Mouse (Mus musculus) c-Kit-positive CD71-positive TER-119-negative erythroid progenitor cells, embryonic 14.5 days (primary cell): ENCODE measurements around the gene Ltbp3.
"Not testable (repeated sequence)": the region's sequence is repeated elsewhere in the genome, so short reads cannot be mapped to it uniquely, and the experiment has no call there.

Experiments
- DNase-seq: peaks from one replicate; pipeline ENCODE4 v3.0.0-alpha.2; 2013; ENCODE audit warnings: low read depth

Gene Ltbp3

DNA sequence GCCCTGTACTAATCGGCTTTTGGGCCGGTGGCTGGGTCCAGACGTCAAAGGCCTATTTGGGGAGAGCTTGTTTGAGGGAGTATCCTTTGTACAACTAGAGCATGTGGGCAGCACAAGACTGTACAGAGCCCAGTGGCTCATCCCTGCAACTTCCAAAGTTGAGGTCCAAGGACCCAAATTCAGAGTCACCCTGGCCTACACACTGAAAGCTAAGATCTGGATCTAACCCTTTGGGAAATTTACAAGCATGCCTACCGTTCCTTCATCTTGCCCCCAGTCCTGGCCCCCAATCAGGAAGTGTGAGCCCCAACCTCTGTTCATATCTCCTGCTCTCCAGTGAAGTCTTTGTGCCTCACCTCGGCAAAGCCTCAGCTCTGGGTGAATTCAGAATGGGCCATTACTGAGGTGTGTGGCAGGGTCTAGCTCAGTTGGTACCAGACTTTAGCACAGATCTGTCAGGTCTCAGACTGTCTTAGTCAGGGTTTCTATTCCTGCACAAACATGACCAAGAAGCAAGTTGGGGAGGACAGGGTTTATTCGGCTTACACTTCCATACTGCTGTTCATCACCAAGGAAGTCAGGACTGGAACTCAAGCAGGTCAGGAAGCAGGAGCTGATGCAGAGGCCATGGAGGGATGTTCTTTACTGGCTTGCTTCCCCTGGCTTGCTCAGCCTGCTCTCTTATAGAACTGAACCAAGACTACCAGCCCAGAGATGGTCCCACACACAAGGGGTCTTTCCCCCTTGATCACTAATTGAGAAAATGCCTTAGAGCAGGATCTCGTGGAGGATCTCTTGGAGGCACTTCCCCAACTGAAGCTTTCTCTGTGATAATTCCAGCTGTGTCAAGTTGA lies 53.4 kb downstream of the Ltbp3 start:
- DNase-seq = not testable (repeated sequence)

DNA sequence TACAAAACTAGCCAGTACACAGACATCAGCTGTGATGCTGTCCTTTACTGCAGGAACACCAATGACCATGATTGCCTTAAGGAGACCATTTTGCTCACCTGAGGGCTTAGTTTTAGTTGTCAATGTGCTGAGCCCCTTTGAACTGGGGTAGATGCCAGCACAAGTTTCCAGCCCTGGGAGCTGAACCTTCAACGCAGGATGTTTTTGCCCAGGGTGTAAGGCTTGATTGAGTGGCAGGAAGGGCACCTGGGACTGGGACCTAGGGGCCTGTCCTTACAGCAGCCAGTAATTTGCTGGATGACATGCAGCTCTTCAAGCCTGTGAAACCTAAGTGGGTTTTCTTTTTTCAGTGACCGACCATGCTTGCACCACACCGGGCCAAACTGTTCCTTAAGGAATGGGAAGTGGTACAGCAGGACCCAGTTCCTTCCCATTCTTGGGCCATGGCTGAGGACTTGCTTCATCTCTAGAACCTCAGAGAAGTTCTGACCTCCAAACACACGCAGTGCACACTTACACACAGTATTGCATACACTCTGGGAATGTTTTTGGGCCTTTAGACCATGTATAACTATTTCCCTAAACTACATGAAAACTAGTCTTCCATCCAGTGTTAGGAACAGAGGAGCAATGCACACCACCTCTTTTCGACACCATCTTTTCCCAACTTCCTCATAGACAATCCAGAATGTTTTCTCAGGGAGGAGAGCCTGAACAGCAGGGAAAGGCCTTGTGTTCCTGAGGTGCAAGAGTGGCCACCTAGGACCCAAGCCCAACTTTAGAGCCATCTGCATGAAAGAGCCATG lies 54.3 kb downstream of the Ltbp3 start:
- DNase-seq = no peak

DNA sequence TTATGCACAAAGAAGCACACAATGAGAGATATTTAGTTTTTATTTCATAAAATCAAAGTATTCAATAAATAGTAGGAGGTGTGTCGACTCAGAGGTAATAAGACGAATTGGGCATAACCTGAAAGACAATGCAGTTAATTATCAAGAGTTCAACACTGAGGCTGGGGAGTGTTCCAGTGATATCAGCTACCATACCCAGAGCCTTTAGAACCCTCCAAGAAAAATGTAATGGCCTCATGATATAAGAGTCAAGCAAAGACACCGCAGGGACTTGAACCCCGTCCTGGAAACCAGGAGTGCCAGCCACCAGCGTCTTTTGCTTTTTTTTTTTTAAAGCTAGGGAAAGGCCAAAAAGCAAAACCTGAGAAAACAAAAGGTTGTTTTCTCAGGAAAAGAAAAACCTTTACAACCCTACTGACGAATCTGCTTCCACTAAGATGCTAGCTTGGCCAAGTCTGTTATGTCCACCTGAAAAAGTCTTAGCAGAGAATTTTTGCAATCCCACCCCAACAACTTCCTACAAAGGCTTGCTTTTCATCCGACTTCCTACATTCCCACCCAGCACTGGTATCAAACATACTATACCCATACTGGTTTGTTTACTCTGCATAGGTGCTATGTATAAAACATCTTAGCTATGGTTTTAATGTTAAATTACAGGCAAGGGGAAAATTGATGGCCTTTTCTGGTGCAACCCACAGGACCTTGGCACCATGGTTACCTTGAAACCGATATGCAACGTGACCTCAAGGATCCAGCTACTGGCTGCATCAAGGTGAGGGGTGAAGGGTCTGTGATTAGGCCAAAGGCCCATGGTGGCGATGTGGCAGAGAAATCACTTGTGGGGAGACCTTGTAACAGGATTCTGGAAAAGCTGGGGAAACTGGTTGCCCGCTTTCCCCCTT lies 55.2 kb downstream of the Ltbp3 start:
- no peak for DNase-seq

- no peak for DNase-seq
Measured at GRCm38 (mm10) chr19:5796573-5797111, 55.9 kb downstream of the Ltbp3 start.

- DNase-seq = no peak
Measured at GRCm38 (mm10) chr19:5797381-5798111, 56.8 kb downstream of the Ltbp3 start.

DNA sequence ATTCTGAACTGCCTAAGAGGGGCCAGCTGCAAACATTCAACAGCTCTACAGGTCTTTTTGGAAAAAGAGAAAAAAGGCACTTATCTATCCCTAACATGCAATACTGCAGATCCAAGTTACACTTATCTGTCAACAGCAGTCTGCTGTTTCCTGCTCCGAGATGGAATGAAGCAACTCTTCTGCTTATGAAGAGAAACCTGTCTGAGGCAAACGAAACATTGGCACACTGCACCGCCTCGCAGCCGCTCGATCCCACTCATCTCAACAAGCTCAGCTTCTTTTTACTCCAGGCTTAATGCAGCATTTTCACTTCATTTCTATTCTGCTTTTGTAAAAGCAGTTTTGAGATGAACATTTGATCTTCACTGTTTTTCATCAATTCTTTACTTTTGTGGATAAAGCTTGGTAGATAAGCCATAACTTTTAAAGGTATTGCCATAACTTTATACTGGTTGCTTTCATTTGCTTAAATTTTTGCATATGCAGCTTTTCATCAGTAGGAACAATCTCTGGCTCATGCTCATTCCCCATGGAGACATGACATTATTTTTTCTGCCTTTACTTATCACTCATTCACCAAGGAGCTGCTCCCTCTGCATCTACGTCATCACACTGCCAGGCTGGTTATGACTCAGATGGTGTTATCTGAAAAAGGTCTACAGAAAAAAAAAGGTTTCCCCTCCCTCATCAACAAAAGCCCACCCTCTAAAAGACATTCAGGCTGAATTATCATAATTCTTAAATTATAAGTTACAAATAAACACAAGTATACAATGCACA lies 58.2 kb downstream of the Ltbp3 start:
- peak; percentile 74 for DNase-seq

DNA sequence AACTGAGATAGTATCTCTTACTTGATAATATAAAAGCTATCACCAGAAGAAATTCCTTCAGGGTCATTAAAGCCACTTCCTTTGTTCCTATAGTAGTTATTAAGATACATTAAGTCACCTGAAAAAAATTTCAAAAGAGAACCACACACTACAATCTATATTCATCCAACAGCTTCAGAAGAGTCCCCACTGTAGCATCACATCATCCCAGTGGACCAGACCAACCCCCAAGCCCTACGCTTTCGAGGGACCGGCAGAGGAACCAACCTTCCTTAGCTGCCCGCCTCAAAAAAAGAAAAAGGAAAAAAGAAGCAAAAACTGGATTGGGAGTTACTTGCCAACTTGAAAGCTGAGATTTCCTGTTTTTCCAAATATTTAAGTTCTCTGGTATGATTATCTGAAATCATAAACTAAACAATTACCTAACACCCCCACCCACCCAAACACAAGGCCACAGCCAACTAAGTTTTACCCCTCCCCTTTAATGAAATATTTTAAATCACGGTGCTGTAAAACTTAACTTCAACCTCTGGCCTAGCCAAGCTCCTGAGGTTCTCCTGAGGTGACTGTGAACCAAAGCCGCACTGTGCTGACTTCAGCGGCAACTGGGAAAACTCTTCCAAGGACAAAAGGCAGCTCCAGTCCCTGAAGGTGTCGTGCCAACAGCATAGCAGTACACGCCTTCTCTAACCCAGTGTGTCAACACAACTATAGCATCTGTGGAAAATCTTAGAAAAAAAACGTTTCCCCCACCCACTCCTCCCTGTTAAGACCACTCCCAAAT lies 59.1 kb downstream of the Ltbp3 start:
- DNase-seq = no peak

DNA sequence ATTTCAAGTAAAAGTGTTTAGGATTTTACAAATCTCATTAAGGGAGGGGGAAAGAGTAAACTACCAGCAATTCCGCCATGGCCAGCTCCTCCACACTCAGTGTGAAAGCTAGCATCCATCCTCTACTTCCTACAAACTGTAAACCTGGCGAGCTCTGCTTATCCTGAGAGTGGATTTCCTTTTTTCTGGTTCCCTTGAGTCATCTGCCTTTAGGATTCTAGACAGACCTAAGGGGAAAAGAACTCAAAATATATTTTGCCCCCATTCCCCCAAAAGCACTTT lies 59.6 kb downstream of the Ltbp3 start:
- no peak for DNase-seq

DNA sequence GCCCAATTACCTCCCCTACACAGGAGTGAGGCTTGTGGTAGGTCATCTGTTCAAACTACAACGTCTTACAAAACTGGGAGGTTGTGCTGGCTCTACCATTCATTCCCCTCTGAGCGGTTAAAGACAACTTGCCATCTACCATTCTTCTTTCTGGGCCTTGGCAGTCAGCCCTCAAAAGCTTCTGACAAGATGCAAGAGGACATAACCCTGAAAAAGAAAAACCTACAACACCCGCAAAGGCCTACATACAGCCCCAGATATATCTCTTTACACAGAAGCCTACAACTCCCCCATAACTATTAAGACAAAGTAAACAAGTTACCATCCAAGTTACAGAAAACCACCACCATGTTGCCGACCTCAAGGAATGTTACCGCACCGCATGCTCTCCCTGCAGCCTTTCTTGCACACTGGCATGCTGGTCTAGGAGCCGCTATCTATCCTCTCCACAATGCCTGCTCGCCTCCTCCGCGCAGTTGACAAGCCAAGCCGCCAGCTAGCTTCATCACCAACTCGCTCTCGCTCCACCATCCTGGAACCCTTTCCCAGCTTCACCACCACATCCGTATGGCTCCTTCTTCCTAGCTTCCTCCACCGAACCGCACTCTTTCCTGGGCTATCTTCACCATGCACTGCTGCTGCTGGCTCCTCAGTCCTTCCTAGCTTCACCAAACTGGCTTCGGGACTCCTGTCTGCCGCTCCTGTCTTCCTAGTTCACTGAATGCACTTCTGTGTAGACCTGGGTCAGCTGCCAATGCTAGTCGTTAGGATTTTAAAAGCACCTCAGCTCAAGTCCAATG lies 60.1 kb downstream of the Ltbp3 start:
- no peak for DNase-seq

- DNase-seq = no peak
Measured at GRCm38 (mm10) chr19:5801432-5801964, 60.8 kb downstream of the Ltbp3 start.

DNA sequence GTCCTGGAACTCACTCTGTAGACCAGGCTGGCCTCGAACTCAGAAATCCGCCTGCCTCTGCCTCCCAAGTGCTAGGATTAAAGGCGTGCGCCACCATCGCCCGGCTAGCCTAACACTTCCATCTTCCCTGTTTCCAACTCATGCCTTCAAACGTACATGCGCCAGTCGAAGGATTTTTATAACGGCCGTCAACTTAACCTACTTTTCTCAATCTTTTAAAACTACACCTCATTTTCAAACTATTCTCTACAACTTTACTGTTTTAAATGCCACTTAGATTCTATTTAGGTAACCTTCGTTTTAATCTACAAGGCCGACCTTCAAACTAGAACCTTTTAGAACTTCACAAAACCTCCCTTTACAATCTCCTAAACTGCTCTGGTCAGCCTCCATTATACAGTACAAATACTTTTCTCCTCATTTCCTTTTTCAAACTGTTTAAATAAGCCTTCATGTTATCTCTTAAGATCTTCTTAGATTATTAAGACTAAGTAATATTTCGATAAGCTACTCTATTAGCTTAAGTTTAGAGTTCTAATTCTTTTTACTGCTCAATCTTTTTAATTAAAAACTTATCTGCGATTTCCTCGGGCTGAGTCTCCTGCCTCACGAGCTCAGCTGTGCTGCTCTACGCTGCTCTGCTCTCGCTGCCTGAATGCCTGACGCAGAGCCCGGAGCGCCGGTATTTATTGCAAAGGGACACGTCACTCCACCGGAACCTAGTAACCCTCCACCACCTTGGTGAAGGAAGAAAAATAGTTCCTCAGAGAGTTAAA lies 61.5 kb downstream of the Ltbp3 start:
- DNase-seq = peak; percentile 86

DNA sequence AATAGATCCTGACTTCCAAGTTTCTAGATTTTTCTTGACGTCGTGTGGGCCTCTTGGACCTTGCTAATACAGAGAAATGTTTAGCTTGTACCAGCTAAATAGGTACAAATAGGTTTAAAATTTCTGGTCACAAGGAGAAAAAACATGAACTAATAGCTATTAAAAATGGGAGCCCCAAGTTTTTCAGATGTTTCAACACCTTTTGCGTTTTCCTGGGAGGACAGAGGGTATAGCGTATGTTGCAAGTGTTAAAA lies 62.0 kb downstream of the Ltbp3 start:
- no peak for DNase-seq

GRCm38 (mm10) chr19:5803041-5803880 lies 62.6 kb downstream of the Ltbp3 start:
- DNase-seq = peak; percentile 95

DNA sequence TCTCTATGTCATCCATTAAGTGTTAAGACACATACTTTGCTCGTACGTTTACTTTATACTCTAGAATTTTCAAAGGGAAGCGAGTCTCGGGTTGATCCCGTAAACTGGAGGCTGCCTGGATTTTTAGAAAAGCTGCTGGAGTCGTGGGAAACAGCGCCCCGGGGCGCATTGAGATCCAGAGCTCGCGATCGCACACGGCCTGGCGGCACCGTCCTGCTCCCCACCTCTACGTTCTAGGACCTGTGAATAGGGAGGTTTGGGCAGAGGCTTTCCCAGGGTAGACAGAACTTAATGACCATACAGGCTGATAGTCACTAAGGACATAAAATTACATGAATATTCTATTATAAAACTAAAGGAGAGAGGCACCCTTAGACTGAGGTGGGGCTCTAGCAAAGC lies 63.2 kb downstream of the Ltbp3 start:
- no peak for DNase-seq

- no peak for DNase-seq
Measured at GRCm38 (mm10) chr19:5804371-5804899, 63.7 kb downstream of the Ltbp3 start.

- DNase-seq = no peak
Measured at GRCm38 (mm10) chr19:5806051-5806808, 65.5 kb downstream of the Ltbp3 start.
